Comparison of ENCODE assay signal across 17 mouse cellular contexts in genomic region chr2:44068906-44069305, GRCm38 (mm10).
DNase-seq lines count a peak whose midpoint lies in the region; ATAC-seq and TF ChIP-seq lines count a peak whose summit lies in the region.
"Had no signal": no experiment of that assay in that cellular context is flagged by ENCODE, and none has a peak within 500 bp of the region (broad histone marks: within the 10 kb centered on the region; RNA-seq: fewer than 3 reads in every experiment).

No protein-coding gene starts in this region.

- WGBS in hindbrain, postnatal 0 days: 49% methylated on average over 2 of the region's 2 CpGs
- 86% methylated on average over 2 of the region's 2 CpGs for WGBS in hindbrain, embryonic 14.5 days

- DNase-seq in hindbrain, postnatal 0 days (ENCODE audit: low spot score): peak; percentile 27
- no peak for DNase-seq in hindbrain, embryonic 14.5 days (ENCODE audit: low spot score)
- DNase-seq in cerebellum, adult 11 months: peak; percentile 42
- peak; percentile 72 for DNase-seq in cerebellum, adult 9-11 months
- DNase-seq in layer of hippocampus, postnatal 10 days (ENCODE audit: low spot score in 2 of 2): peak; percentile 30 to 54
- no peak for DNase-seq in lung, postnatal 4 days
- no peak for DNase-seq in adrenal gland, adult (ENCODE audit: inconsistent age in 2 of 2, low spot score in 1 of 2)
- DNase-seq: kidney, postnatal 4 days; right cerebral cortex, postnatal 14 days; thymus, adult 2 months had no signal

- no peaks in the 10 kb centered on the region for H3K27me3 ChIP-seq in hindbrain, postnatal 0 days (ENCODE audit: insufficient read depth, low read length)
- H3K27me3 ChIP-seq in hindbrain, embryonic 14.5 days (ENCODE audit: control insufficient read depth, insufficient read depth, low read length): no peaks in the 10 kb centered on the region
- H3K27me3 ChIP-seq: embryonic facial prominence, embryonic 15.5 days; heart, embryonic 12.5 days; hindbrain, embryonic 12.5 days; liver, embryonic 12.5 days had no signal

- H3K4me2 ChIP-seq in hindbrain, postnatal 0 days (ENCODE audit: low read depth, low read length): no peak overlapping the region
- no peak overlapping the region for H3K4me2 ChIP-seq in hindbrain, embryonic 14.5 days (replicated peaks)
- H3K4me2 ChIP-seq: embryonic facial prominence, embryonic 15.5 days; heart, embryonic 12.5 days; hindbrain, embryonic 12.5 days; liver, embryonic 12.5 days had no signal

- H3K27ac ChIP-seq in hindbrain, postnatal 0 days: no peak overlapping the region
- H3K27ac ChIP-seq in hindbrain, embryonic 14.5 days: no peak overlapping the region
- H3K27ac ChIP-seq: embryonic facial prominence, embryonic 15.5 days; hindbrain, embryonic 12.5 days; liver, embryonic 12.5 days; midbrain, embryonic 10.5 days had no signal

- no peaks in the 10 kb centered on the region for H3K36me3 ChIP-seq in hindbrain, postnatal 0 days (ENCODE audit: insufficient read depth, low read length)
- H3K36me3 ChIP-seq in hindbrain, embryonic 14.5 days (replicated peaks; ENCODE audit: control insufficient read depth, insufficient read depth): no peaks in the 10 kb centered on the region
- H3K36me3 ChIP-seq: embryonic facial prominence, embryonic 15.5 days; heart, embryonic 12.5 days; hindbrain, embryonic 12.5 days; liver, embryonic 12.5 days; midbrain, embryonic 10.5 days had no signal

- no peak overlapping the region for H3K4me3 ChIP-seq in hindbrain, postnatal 0 days (ENCODE audit: low read length)
- no peak overlapping the region for H3K4me3 ChIP-seq in hindbrain, embryonic 14.5 days (replicated peaks; ENCODE audit: low read length)
- H3K4me3 ChIP-seq: embryonic facial prominence, embryonic 15.5 days; heart, embryonic 12.5 days; hindbrain, embryonic 12.5 days; liver, embryonic 12.5 days; midbrain, embryonic 10.5 days had no signal

- no peaks in the 10 kb centered on the region for H3K4me1 ChIP-seq in hindbrain, postnatal 0 days (ENCODE audit: insufficient read depth, low read length)
- H3K4me1 ChIP-seq in hindbrain, embryonic 14.5 days (replicated peaks; ENCODE audit: control insufficient read depth, insufficient read depth, low read length): no peaks in the 10 kb centered on the region
- H3K4me1 ChIP-seq: embryonic facial prominence, embryonic 15.5 days; heart, embryonic 12.5 days; hindbrain, embryonic 12.5 days; liver, embryonic 12.5 days had no signal

- TF ChIP-seq CTCF in hindbrain, postnatal 0 days (IDR thresholded peaks at IDR 0.05; ENCODE audit: low read depth): no peak

- no peaks in the 10 kb centered on the region for H3K9me3 ChIP-seq in hindbrain, postnatal 0 days (ENCODE audit: low read length)
- H3K9me3 ChIP-seq in hindbrain, embryonic 14.5 days (ENCODE audit: control insufficient read depth, low read length): no peaks in the 10 kb centered on the region
- H3K9me3 ChIP-seq: embryonic facial prominence, embryonic 15.5 days; heart, embryonic 12.5 days; hindbrain, embryonic 12.5 days; liver, embryonic 12.5 days; midbrain, embryonic 10.5 days had no signal

- no peak for ATAC-seq in hindbrain, postnatal 0 days
- ATAC-seq in hindbrain, embryonic 14.5 days (ENCODE audit: low FRiP score): no peak
- ATAC-seq: CD4-positive, CD25-positive, alpha-beta regulatory T cell, adult 4 months; liver, embryonic 12.5 days; lung, postnatal 0 days had no signal

- H3K9ac ChIP-seq in hindbrain, postnatal 0 days (replicated peaks; ENCODE audit: low read length): no peak overlapping the region
- no peak overlapping the region for H3K9ac ChIP-seq in hindbrain, embryonic 14.5 days
- H3K9ac ChIP-seq: embryonic facial prominence, embryonic 15.5 days; heart, embryonic 12.5 days; hindbrain, embryonic 12.5 days; liver, embryonic 12.5 days had no signal

Comparison
In these comparisons a context has a peak if more than half of its experiments do, and no peak if none do; other contexts are left out.
1. DNase-seq: peak in hindbrain, postnatal 0 days (single experiment), cerebellum, adult 11 months (single experiment), cerebellum, adult 9-11 months (single experiment) and layer of hippocampus, postnatal 10 days (2 of 2); none in hindbrain, embryonic 14.5 days (single experiment), lung, postnatal 4 days (0 of 2) and adrenal gland, adult (0 of 2).